Mouse (Mus musculus) E14TG2a.4 (cell line): ENCODE measurements around the gene Pgc.

Experiments used
- CTCF ChIP-seq: conservative IDR thresholded peaks from 2 replicates; pipeline ENCODE4 v1.5.1; 2014; ENCODE audit warnings: low read length
- NANOG ChIP-seq: IDR thresholded peaks from 2 replicates; pipeline ENCODE4 v1.6.1; 2014; ENCODE audit warnings: borderline replicate concordance, low read length, mixed read lengths

DNA sequence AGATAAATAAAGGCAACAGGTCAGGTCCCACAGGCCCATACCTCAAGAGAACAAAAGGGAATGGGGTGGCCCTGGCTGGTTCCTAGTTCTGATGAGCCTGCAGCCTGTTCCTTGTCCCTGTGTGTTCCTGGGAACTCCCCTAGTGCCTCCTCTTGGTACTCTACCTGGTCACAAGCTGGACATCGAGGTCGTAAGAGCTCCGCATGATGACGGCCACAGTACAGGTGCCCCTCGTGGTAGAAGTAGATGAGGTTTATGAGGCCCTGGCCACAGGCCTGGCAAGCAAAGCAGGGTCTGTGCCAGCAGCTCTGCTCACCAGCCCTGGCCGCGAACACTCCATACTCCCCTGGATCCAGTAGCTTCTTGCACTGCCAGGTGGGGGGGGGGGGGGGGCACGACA, 36.7 kb upstream of the Pgc start:
- no peak for TF ChIP-seq CTCF
- TF ChIP-seq NANOG: no peak
